Mouse (Mus musculus): ENCODE data around the gene Fyn. TPM values are rescaled to one million over a fixed set of nuclear protein-coding genes. Genes with fewer than 3 reads are reported as not detected.

The Fyn gene
- polyA plus RNA-seq, 1 experiment from 2014 or later: 70.3 TPM

GRCm38 (mm10) chr10:39438905-39439304 lies 70.2 kb downstream of the Fyn start:
- Histone ChIP-seq H3K27ac (0 out of 2 replicates have a peak overlapping the region, but pooled peaks have one; percentile 36), H3K27me3 (replicated peaks) (no peaks in the 10 kb centered on the region), H3K9ac (no peak overlapping the region), H3K4me2 (no peak overlapping the region), H3K4me1 (peaks cover 38% of the 10 kb centered on the region), H3K4me3 (no peak overlapping the region), H3K9me3 (no peaks in the 10 kb centered on the region), H3K36me3 (replicated peaks) (no peaks in the 10 kb centered on the region)
- 0 out of 2 replicates have a peak, but pooled peaks have one; percentile 7 for ATAC-seq (replicated peaks)
- WGBS: 55% methylated on average over 5 of the region's 5 CpGs

GRCm38 (mm10) chr10:39440506-39440905 lies 71.9 kb downstream of the Fyn start:
- H3K4me1 ChIP-seq: peaks cover 38% of the 10 kb centered on the region
- H3K36me3 ChIP-seq (replicated peaks): no peaks in the 10 kb centered on the region
- H3K27ac ChIP-seq: no peak overlapping the region
- WGBS: 63% methylated on average over 9 of the region's 9 CpGs
- H3K9me3 ChIP-seq: no peaks in the 10 kb centered on the region
- ATAC-seq (replicated peaks): no peak
- H3K27me3 ChIP-seq (replicated peaks): no peaks in the 10 kb centered on the region
- H3K4me2 ChIP-seq: no peak overlapping the region
- no peak overlapping the region for H3K4me3 ChIP-seq
- no peak overlapping the region for H3K9ac ChIP-seq

GRCm38 (mm10) chr10:39441636-39442035 lies 73.0 kb downstream of the Fyn start:
- Histone ChIP-seq H3K27ac (no peak overlapping the region), H3K27me3 (replicated peaks) (no peaks in the 10 kb centered on the region), H3K9ac (no peak overlapping the region), H3K4me3 (no peak overlapping the region), H3K36me3 (replicated peaks) (no peaks in the 10 kb centered on the region), H3K9me3 (no peaks in the 10 kb centered on the region), H3K4me1 (peaks cover 37% of the 10 kb centered on the region), H3K4me2 (no peak overlapping the region)
- ATAC-seq (replicated peaks): no peak

GRCm38 (mm10) chr10:39443122-39443521 lies 74.5 kb downstream of the Fyn start:
- WGBS: 72% methylated on average over 2 of the region's 2 CpGs
- Histone ChIP-seq H3K27ac (no peak overlapping the region), H3K36me3 (replicated peaks) (no peaks in the 10 kb centered on the region), H3K9me3 (no peaks in the 10 kb centered on the region), H3K4me3 (no peak overlapping the region), H3K27me3 (replicated peaks) (no peaks in the 10 kb centered on the region), H3K4me1 (peaks cover 33% of the 10 kb centered on the region), H3K4me2 (no peak overlapping the region), H3K9ac (no peak overlapping the region)
- no peak for ATAC-seq (replicated peaks)

- Histone ChIP-seq H3K4me3 (no peak overlapping the region), H3K27me3 (replicated peaks) (no peaks in the 10 kb centered on the region), H3K4me1 (peaks cover 33% of the 10 kb centered on the region), H3K9me3 (no peaks in the 10 kb centered on the region), H3K4me2 (no peak overlapping the region), H3K27ac (no peak overlapping the region), H3K36me3 (replicated peaks) (no peaks in the 10 kb centered on the region), H3K9ac (no peak overlapping the region)
- ATAC-seq (replicated peaks): no peak
Observed at GRCm38 (mm10) chr10:39443947-39444346, 75.3 kb downstream of the Fyn start.

- no peak for ATAC-seq (replicated peaks)
- 92% methylated on average over 11 of the region's 11 CpGs for WGBS
- H3K36me3 ChIP-seq (replicated peaks): no peaks in the 10 kb centered on the region
Observed at GRCm38 (mm10) chr10:39445870-39446269, 77.2 kb downstream of the Fyn start.

GRCm38 (mm10) chr10:39446706-39447105 lies 78.1 kb downstream of the Fyn start:
- no peak overlapping the region for H3K9ac ChIP-seq
- no peak for ATAC-seq (replicated peaks)
- H3K9me3 ChIP-seq: no peaks in the 10 kb centered on the region
- no peak overlapping the region for H3K4me3 ChIP-seq
- H3K4me2 ChIP-seq: no peak overlapping the region
- H3K36me3 ChIP-seq (replicated peaks): no peaks in the 10 kb centered on the region
- H3K27me3 ChIP-seq (replicated peaks): no peaks in the 10 kb centered on the region
- WGBS: 93% methylated on average over 5 of the region's 5 CpGs
- no peak overlapping the region for H3K27ac ChIP-seq
- H3K4me1 ChIP-seq: peaks cover 39% of the 10 kb centered on the region

More at GRCm38 (mm10) chr10:39445870-39446269, 77.2 kb downstream of the Fyn start:
- Histone ChIP-seq H3K27me3 (replicated peaks) (no peaks in the 10 kb centered on the region), H3K4me3 (no peak overlapping the region), H3K4me1 (peaks cover 34% of the 10 kb centered on the region), H3K4me2 (no peak overlapping the region), H3K27ac (no peak overlapping the region), H3K9ac (no peak overlapping the region), H3K9me3 (no peaks in the 10 kb centered on the region)

GRCm38 (mm10) chr10:39449179-39449578 lies 80.5 kb downstream of the Fyn start:
- Histone ChIP-seq H3K4me3 (no peak overlapping the region), H3K9me3 (no peaks in the 10 kb centered on the region), H3K36me3 (replicated peaks) (no peaks in the 10 kb centered on the region), H3K9ac (no peak overlapping the region), H3K27me3 (replicated peaks) (no peaks in the 10 kb centered on the region), H3K27ac (peak overlapping the region; percentile 15; the same call in 1 of the 2 replicates), H3K4me2 (no peak overlapping the region), H3K4me1 (peaks cover 53% of the 10 kb centered on the region)
- 76% methylated on average over 4 of the region's 4 CpGs for WGBS
- 0 out of 2 replicates have a peak, but pooled peaks have one; percentile 30 for ATAC-seq (replicated peaks)

- WGBS: 68% methylated on average over 8 of the region's 8 CpGs
- no peak; the same call in 1 of the 2 replicates for ATAC-seq (replicated peaks)
- peak overlapping the region; percentile 56 for H3K27ac ChIP-seq
- H3K9ac ChIP-seq: peak overlapping the region; percentile 14; the same call in 1 of the 2 replicates
- no peaks in the 10 kb centered on the region for H3K36me3 ChIP-seq (replicated peaks)
- H3K9me3 ChIP-seq: no peaks in the 10 kb centered on the region
- no peak overlapping the region for H3K4me3 ChIP-seq
- no peak overlapping the region for H3K4me2 ChIP-seq
- peaks cover 53% of the 10 kb centered on the region for H3K4me1 ChIP-seq
- H3K27me3 ChIP-seq (replicated peaks): no peaks in the 10 kb centered on the region
Observed at GRCm38 (mm10) chr10:39450356-39450755, 81.7 kb downstream of the Fyn start.

- no peak overlapping the region for H3K9ac ChIP-seq
- no peak overlapping the region for H3K27ac ChIP-seq
- no peaks in the 10 kb centered on the region for H3K27me3 ChIP-seq (replicated peaks)
- H3K4me2 ChIP-seq: no peak overlapping the region
- WGBS: 77% methylated on average over 6 of the region's 6 CpGs
- peaks cover 53% of the 10 kb centered on the region for H3K4me1 ChIP-seq
- no peak for ATAC-seq (replicated peaks)
- no peaks in the 10 kb centered on the region for H3K9me3 ChIP-seq
- no peaks in the 10 kb centered on the region for H3K36me3 ChIP-seq (replicated peaks)
- H3K4me3 ChIP-seq: no peak overlapping the region
Observed at GRCm38 (mm10) chr10:39451065-39451464, 82.4 kb downstream of the Fyn start.

GRCm38 (mm10) chr10:39451918-39452624 lies 83.4 kb downstream of the Fyn start:
- H3K4me3 ChIP-seq: no peak overlapping the region
- no peak overlapping the region for H3K4me2 ChIP-seq
- H3K9me3 ChIP-seq: no peaks in the 10 kb centered on the region
- H3K27me3 ChIP-seq (replicated peaks): no peaks in the 10 kb centered on the region
- H3K36me3 ChIP-seq (replicated peaks): no peaks in the 10 kb centered on the region
- WGBS: 73% methylated on average over 8 of the region's 8 CpGs
- no peak for ATAC-seq (replicated peaks)
- no peak overlapping the region for H3K9ac ChIP-seq
- H3K4me1 ChIP-seq: peaks cover 55% of the 10 kb centered on the region
- no peak overlapping the region for H3K27ac ChIP-seq

- H3K9me3 ChIP-seq: no peaks in the 10 kb centered on the region
- no peak for ATAC-seq (replicated peaks)
- no peak overlapping the region for H3K9ac ChIP-seq
- H3K4me2 ChIP-seq: no peak overlapping the region
- H3K27me3 ChIP-seq (replicated peaks): no peaks in the 10 kb centered on the region
- no peaks in the 10 kb centered on the region for H3K36me3 ChIP-seq (replicated peaks)
- no peak overlapping the region for H3K27ac ChIP-seq
- H3K4me3 ChIP-seq: no peak overlapping the region
- peaks cover 56% of the 10 kb centered on the region for H3K4me1 ChIP-seq
- whole genome bisulfite sequencing: 52% methylated on average over 4 of the region's 4 CpGs
Observed at GRCm38 (mm10) chr10:39455344-39455743, 86.7 kb downstream of the Fyn start.
